Mouse (Mus musculus) ES-E14 (cell line): Measurements from ENCODE around the gene Ltc4s.

Source experiments
- HCFC1 ChIP-seq: IDR thresholded peaks from 2 replicates; pipeline ENCODE4 v1.6.1; 2012; ENCODE audit warnings: low read length, inconsistent platforms, borderline replicate concordance; ENCODE audit not compliant: insufficient read depth
- ZNF384 ChIP-seq: IDR thresholded peaks from 2 replicates; pipeline ENCODE4 v1.6.1; 2012; ENCODE audit warnings: low read depth, low read length, inconsistent platforms

GRCm38 (mm10) chr11:50238821-50239791 lies 690 bp upstream of the Ltc4s start:
- TF ChIP-seq HCFC1 (no peak), ZNF384 (no peak)
